Mouse (Mus musculus) embryonic stem cell, embryonic (primary cell): ENCODE results near the gene Pak4.
"Not testable (repeated sequence)": the region's sequence is repeated elsewhere in the genome, so short reads cannot be mapped to it uniquely, and the experiment has no call there.

Source experiments
- CTCF ChIA-PET, 4 experiments: fragments of 300-600 bp in 2 of 4; fragments of 350-600 bp in 2 of 4; sonication (Branson Sonifier 250); formaldehyde crosslinking; loops; one replicate each; lab custom pipeline; 2022; ENCODE audit warnings: inconsistent platforms in 2 of 4; lab: Charles Lee
- POLR2A ChIA-PET, 4 experiments: fragments of 300-600 bp in 2 of 4; fragments of 350-600 bp in 2 of 4; sonication (Branson Sonifier 250); formaldehyde crosslinking; loops; one replicate each; lab custom pipeline; 2022; ENCODE audit warnings: antibody characterized with exemption in 4 of 4, inconsistent platforms in 1 of 4; lab: Charles Lee

The Pak4 gene

DNA sequence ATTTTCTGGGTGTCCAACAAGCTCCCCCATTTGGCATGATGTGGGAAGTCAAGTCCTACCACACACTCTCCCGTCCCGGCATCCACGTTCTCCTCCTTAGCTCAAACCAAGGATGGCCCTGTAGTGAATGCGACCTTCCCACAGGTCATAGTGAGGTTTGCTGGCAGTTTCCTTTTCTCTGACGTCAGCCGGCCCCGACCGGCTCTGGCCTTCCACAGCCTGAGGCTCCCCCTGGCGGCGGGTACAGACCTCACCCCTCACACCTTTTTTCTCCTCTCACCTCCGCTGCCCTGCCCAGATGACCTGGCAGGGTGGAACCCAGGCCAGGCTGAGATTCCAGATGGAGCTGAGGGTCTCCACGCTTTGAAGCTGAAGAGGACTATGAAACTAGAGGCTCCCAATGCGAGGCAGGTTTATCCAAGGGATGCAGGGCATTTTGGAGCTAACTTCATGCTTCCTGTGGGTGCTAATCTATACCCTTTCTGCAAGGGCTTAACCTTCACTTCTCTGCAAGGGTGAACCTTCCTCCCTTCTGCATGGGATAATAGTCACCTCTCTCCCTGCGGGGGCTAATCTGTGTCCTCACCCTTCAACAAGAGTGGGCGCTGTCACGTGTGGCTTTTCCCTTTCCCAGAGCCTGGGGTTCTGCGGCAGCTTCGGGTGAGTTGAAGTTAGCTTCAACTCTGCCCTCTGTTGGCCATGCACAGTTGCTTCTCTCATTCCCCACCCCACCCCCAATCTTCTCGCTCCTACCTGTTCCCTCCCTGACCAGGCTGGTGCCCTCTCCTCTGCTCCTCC lies 69.9 kb downstream of the Pak4 start:
- POLR2A ChIA-PET = interaction anchor here (0.5 to 2.6 kb wide), 29 partner anchors 17 to 481 kb away, joined by 3 to 19 read pairs (median 4); partner anchors contain the start of genes Gmfg (in 2 of the 4), Med29 (in 2 of the 4), Paf1 (in 2 of the 4) and Pak4 (in 2 of the 4)
- CTCF ChIA-PET = interaction anchor here (0.5 to 3.0 kb wide), 81 partner anchors 10 to 1757 kb away, joined by 3 to 33 read pairs (median 5); partner anchors contain the start of genes Gmfg (in 3 of the 4), Pak4 (in 3 of the 4), Samd4b (in 3 of the 4) and Sycn (in 2 of the 4)

DNA sequence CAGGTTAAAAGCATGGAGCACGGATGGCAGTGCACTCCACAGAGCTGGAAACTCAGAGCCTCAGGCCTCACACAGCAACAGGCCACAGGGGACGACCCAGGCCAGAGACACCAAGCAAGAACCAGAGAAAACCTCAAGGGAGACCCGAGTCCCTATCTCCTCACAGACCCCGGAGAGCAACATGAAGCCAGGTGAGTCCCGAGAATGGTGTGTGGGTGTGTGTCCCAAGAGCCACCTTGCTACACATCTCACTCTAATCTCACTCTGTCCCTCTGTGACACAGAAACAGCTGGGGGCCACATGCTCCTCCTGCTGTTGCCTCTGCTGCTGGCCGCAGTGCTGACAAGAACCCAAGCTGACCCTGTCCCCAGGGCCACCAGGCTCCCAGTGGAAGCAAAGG lies 75.4 kb downstream of the Pak4 start, which contains the start of gene Ifnl3:
TSS of gene Ifnl3 (plus strand) at position 301 of the 400 bp plus-strand sequence.
- POLR2A ChIA-PET = interaction anchor here in 1 of 4 experiments (1.2 kb wide), 1 partner anchor 35 kb away, joined by 3 read pairs; no protein-coding TSS in a partner anchor
- CTCF ChIA-PET = not testable (repeated sequence)

- CTCF ChIA-PET = interaction anchor here in 3 of 4 experiments (0.9 to 1.1 kb wide), 3 partner anchors 16 to 17 kb away, joined by 3 to 4 read pairs (median 4); no protein-coding TSS in a partner anchor
Measured at GRCm38 (mm10) chr7:28511441-28511840, 86.5 kb downstream of the Pak4 start.

DNA sequence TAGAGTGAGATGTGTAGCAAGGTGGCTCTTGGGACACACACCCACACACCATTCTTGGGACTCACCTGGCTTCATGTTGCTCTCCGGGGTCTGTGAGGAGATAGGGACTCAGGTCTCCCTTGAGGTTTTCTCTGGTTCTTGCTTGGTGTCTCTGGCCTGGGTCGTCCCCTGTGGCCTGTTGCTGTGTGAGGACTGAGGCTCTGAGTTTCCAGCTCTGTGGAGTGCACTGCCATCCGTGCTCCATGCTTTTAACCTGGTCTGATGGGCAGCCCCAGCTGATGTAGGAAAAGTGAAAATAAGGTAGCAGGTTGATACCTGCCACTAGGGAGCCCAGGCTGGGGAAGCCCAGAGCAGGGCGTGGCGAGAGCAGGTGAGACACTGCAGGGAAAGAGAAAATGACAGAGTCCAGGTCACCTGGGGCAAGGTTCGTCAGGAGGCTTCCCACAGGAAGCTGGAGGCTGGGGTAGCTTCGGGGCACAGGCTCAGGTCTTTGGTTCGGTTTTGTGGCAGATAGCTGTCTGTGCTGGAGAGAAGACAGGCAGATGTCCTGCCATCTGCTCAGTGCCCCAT lies 87.5 kb downstream of the Pak4 start, which contains the start of gene Ifnl2:
TSS of gene Ifnl2 (minus strand) at position 51 of the 570 bp plus-strand sequence.
- CTCF ChIA-PET = interaction anchor here (0.5 to 1.1 kb wide), 6 partner anchors 11 to 115 kb away, joined by 3 to 4 read pairs (median 4); no protein-coding TSS in a partner anchor
- POLR2A ChIA-PET = interaction anchor here in 1 of 4 experiments (0.5 to 0.7 kb wide), 3 partner anchors 10 to 850 kb away, joined by 3 read pairs; no protein-coding TSS in a partner anchor

More at GRCm38 (mm10) chr7:28511441-28511840, 86.5 kb downstream of the Pak4 start:
- POLR2A ChIA-PET = interaction anchor here in 1 of 4 experiments (0.5 to 0.7 kb wide), 2 partner anchors 11 to 95 kb away, joined by 3 read pairs; no protein-coding TSS in a partner anchor

DNA sequence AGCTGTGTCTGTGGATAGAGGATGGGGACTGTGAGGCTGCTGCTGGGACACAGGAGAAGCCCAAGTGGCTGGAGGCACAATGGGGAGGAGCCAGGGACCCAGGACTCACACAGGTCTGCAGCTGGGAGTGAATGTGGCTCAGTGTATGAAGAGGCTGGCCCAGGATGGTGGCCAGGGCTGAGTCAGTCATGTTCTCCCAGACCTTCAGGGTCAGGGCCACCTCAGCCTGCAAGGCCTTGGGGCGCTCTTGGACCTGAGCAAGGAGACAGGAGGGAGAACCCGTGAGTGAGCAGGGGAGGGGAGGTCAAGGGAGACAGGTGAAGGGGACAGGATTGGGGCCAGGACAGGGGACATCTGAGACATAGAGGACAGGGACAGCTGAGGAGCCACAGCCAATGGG lies 88.9 kb downstream of the Pak4 start:
- POLR2A ChIA-PET = not testable (repeated sequence)
- CTCF ChIA-PET = interaction anchor here in 1 of 4 experiments (1.0 kb wide), 1 partner anchor 19 kb away, joined by 5 read pairs; no protein-coding TSS in a partner anchor
